Mouse (Mus musculus) neutrophil, adult 5-6 weeks (primary cell): Measurements from ENCODE around the gene Ap1s2. TPM values are rescaled to one million over a fixed set of nuclear protein-coding genes. Genes with fewer than 3 reads are reported as not detected.

Source experiments
- ATAC-seq: fragments of 151-379, 151-347 bp; 2 replicates; pipeline ENCODE4 v1.8.0; 2017; ENCODE audit warnings: mild to moderate bottlenecking, moderate TSS enrichment; ENCODE audit not compliant: insufficient number of reproducible peaks, poor library complexity, low FRiP score, severe bottlenecking; ENCODE audit errors: extremely low read depth
- total RNA-seq: library from RNA; stranded (forward); fragments of 200-1000 nt; gene quantifications from 2 replicates; pipeline ENCODE4 v1.2.3, GENCODE M21; 2017

Ap1s2 gene
- total RNA-seq, 1 experiment from 2014 or later, result 77.7 TPM

GRCm38 (mm10) chrX:163957381-163957780, 48.6 kb downstream of the Ap1s2 start:
- no peak for ATAC-seq

- peak; percentile 73 for ATAC-seq
Observed at GRCm38 (mm10) chrX:163957803-163958466, 49.1 kb downstream of the Ap1s2 start.

- peak; percentile 95 for ATAC-seq
Observed at GRCm38 (mm10) chrX:163958467-163958875, 49.7 kb downstream of the Ap1s2 start, which contains the start of gene Zrsr2. Gene Zrsr2, minus strand, starts transcription at chrX:163958661.

- ATAC-seq, result no peak
Observed at GRCm38 (mm10) chrX:163981092-163981491, 72.3 kb downstream of the Ap1s2 start.

- ATAC-seq, result peak; percentile 48; the same call in 1 of the 2 replicates
Observed at GRCm38 (mm10) chrX:163981500-163981899, 72.7 kb downstream of the Ap1s2 start.

- no peak for ATAC-seq
Observed at GRCm38 (mm10) chrX:163982129-163982528, 73.3 kb downstream of the Ap1s2 start.

Other genes starting within 250 kb of the Ap1s2 start
- 0.37 and 1.4 TPM in 2 replicates for gene Rnf138rt1, start 147.7 kb upstream of the Ap1s2 start, total RNA-seq
- 52.7 and 58.8 TPM in 2 replicates for gene Zrsr2, start 49.6 kb downstream of the Ap1s2 start, total RNA-seq
- gene Car5b, start 119.0 kb downstream of the Ap1s2 start, total RNA-seq, result 0.25 and 0.47 TPM in 2 replicates
- gene Siah1b, start 167.5 kb downstream of the Ap1s2 start, total RNA-seq, result 1.5 and 3.0 TPM in 2 replicates
- not detected in 2 replicates for gene Cltrn, start 179.8 kb downstream of the Ap1s2 start, total RNA-seq
- 0.23 and 0.25 TPM in 2 replicates for gene Ace2, start 230.3 kb downstream of the Ap1s2 start, total RNA-seq